Mouse (Mus musculus): ENCODE data around the gene Fam162a. TPM values are rescaled to one million over a fixed set of nuclear protein-coding genes. Genes with fewer than 3 reads are reported as not detected.
"Not testable (repeated sequence)": the region's sequence is repeated elsewhere in the genome, so short reads cannot be mapped to it uniquely, and the experiment has no call there.

Fam162a gene
- 338 and 352 TPM in 2 replicates for polyA plus RNA-seq (2014; fragmentation: Nextera tagmentation; extraction: Ambion mirVana)

DNA sequence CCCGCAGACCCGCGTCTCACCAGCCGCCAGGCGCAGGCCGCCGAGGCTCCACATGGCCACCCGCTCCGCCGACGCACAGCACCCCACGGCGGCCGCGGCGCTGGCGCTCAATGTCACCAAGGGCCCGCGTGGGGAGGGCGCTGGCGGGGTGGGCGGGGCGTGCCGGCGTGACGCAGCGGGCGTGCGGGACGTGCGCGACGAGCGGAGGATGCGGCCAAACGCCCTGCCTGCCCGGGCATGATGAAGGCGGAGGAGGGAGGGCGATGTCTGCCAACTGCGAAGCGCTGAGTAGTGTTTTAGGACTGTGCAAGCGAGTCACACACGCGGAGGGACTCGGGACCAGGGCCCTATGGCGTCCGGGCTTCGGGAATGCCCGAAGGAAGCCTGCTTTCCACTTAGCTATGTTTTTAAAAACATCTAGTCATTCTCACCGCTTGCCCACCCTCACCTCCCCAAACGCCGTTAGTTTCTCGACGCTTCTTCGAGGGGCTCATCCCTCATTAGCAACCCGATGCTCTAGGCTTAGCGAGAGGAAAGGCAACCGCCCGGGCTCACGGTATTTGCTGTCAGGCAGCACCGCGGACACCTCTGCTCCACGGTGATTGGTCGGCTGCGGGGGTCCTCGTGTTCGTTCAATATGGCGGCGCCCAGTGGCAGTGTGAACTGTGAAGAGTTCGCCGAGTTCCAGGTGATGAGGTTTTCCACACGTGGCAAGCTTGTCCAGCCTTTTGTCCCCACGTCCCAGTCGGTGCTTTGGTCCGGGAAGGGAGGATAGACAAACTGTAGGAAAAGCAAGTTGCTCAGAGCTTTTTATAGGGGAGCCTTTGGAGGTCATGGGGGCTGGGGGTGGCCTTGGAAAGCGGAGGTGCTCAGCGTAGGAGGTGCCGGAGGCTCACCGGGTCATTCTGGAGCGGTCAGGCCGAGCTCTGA lies at the start of gene Fam162a, which contains the start of gene Ccdc58:
Gene Fam162a, minus strand, starts transcription at position 145 of the 930 bp plus-strand sequence.
Gene Ccdc58, plus strand, starts transcription at position 236 of the 930 bp plus-strand sequence.
- peak; percentile 95 for ATAC-seq (ENCODE audit: insufficient read depth)
- Histone ChIP-seq H3K36me3 (ENCODE audit: insufficient read depth) (0 out of 2 replicates have a peak, but pooled peaks cover 9% of the 10 kb centered on the region), H3K27me3 (ENCODE audit: insufficient read depth, low read length) (no peaks in the 10 kb centered on the region), H3K9ac (peak within 1 kb of the TSS; percentile 83), H3K4me1 (ENCODE audit: insufficient read depth) (0 out of 2 replicates have a peak, but pooled peaks cover 5% of the 10 kb centered on the region), H3K4me2 (peak within 1 kb of the TSS; percentile 71), H3K4me3 (ENCODE audit: low read depth, low read length) (peak within 1 kb of the TSS; percentile 74), H3K27ac (ENCODE audit: low read depth) (peak within 1 kb of the TSS; percentile 99), H3K9me3 (ENCODE audit: low read depth, low read length) (no peaks in the 10 kb centered on the region)
- under 1% methylated on average over 79 of the region's 81 CpGs for WGBS
- DNase-seq, result peak; percentile 95
- no peak for TF ChIP-seq CTCF (IDR thresholded peaks at IDR 0.05; ENCODE audit: low read depth)

GRCm38 (mm10) chr16:36115751-36116150 lies 44.4 kb upstream of the Fam162a start:
- H3K27me3 ChIP-seq (ENCODE audit: insufficient read depth, low read length); H3K36me3 ChIP-seq (ENCODE audit: insufficient read depth); ATAC-seq (ENCODE audit: insufficient read depth); H3K9me3 ChIP-seq (ENCODE audit: low read depth, low read length); DNase-seq; H3K4me2 ChIP-seq; H3K4me1 ChIP-seq (ENCODE audit: insufficient read depth); H3K27ac ChIP-seq (ENCODE audit: low read depth); H3K4me3 ChIP-seq (ENCODE audit: low read depth, low read length); H3K9ac ChIP-seq: not testable (repeated sequence)
- 91% methylated on average over 6 of the region's 6 CpGs for WGBS

DNA sequence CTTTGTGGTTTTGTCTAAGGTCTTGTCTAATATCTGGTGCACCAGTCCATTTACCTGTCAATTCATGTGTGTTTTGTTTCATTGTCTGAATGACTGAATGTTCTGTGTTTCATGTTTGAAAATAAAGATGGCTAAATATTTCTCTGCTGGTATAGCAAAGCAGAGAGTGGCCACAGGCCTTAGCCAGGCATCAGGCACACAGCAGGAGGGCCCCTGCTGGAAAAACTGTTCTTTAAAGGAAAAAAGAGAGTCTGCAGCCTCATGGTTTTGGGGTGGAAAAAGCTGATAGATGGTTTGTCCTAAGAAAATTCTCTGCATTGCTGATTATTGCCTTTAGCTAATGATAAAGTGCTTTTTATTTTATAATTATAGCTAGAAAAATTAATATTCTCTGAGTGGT lies 40.1 kb upstream of the Fam162a start:
- DNase-seq; H3K9me3 ChIP-seq (ENCODE audit: low read depth, low read length); H3K4me3 ChIP-seq (ENCODE audit: low read depth, low read length); H3K27me3 ChIP-seq (ENCODE audit: insufficient read depth, low read length); H3K27ac ChIP-seq (ENCODE audit: low read depth); H3K36me3 ChIP-seq (ENCODE audit: insufficient read depth); ATAC-seq (ENCODE audit: insufficient read depth); H3K4me2 ChIP-seq; H3K9ac ChIP-seq; H3K4me1 ChIP-seq (ENCODE audit: insufficient read depth): not testable (repeated sequence)

DNA sequence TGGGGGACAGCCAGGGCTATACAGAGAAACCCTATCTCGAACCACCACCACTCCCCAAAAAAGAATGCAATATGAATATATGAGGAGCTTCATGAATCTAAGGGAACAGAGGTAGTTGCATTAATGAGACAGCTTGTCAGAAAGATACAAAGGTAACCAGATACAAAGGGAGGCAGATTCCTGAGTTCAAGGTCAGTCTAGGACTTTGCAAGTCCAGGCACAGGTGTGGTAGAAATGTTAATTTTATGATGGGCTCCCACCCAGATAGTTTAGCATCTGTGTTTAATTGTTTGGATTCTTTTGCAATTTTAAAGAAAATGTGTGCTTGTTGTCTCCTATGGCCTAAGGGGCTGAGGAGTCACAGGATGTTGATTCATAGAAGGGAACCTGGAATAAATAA lies 30.8 kb upstream of the Fam162a start:
- WGBS, result 69% methylated on average over 1 of the region's 1 CpGs
- no peak for ATAC-seq (ENCODE audit: insufficient read depth)

GRCm38 (mm10) chr16:36101526-36101925 lies 30.1 kb upstream of the Fam162a start:
- H3K27me3 ChIP-seq (ENCODE audit: insufficient read depth, low read length), result no peaks in the 10 kb centered on the region
- H3K9ac ChIP-seq, result no peak overlapping the region
- ATAC-seq (ENCODE audit: insufficient read depth) (no peak), DNase-seq (no peak)
- no peaks in the 10 kb centered on the region for H3K4me1 ChIP-seq (ENCODE audit: insufficient read depth)
- TF ChIP-seq CTCF (IDR thresholded peaks at IDR 0.05; ENCODE audit: low read depth), result no peak
- no peak overlapping the region for H3K4me2 ChIP-seq
- H3K9me3 ChIP-seq (ENCODE audit: low read depth, low read length), result peaks cover 4% of the 10 kb centered on the region; the same call in 1 of the 2 replicates
- no peak overlapping the region for H3K27ac ChIP-seq (ENCODE audit: low read depth)
- 59% methylated on average over 1 of the region's 1 CpGs for WGBS
- H3K36me3 ChIP-seq (ENCODE audit: insufficient read depth), result no peaks in the 10 kb centered on the region
- H3K4me3 ChIP-seq (ENCODE audit: low read depth, low read length), result no peak overlapping the region

More for the DNA sequence above, 30.8 kb upstream of the Fam162a start:
- Histone ChIP-seq H3K4me2 (no peak overlapping the region), H3K4me1 (ENCODE audit: insufficient read depth) (no peaks in the 10 kb centered on the region), H3K4me3 (ENCODE audit: low read depth, low read length) (no peak overlapping the region), H3K9me3 (ENCODE audit: low read depth, low read length) (peaks cover 4% of the 10 kb centered on the region; the same call in 1 of the 2 replicates), H3K9ac (no peak overlapping the region), H3K27ac (ENCODE audit: low read depth) (no peak overlapping the region), H3K27me3 (ENCODE audit: insufficient read depth, low read length) (no peaks in the 10 kb centered on the region), H3K36me3 (ENCODE audit: insufficient read depth) (no peaks in the 10 kb centered on the region)
- DNase-seq, result no peak
- TF ChIP-seq CTCF (IDR thresholded peaks at IDR 0.05; ENCODE audit: low read depth), result no peak

- not testable (repeated sequence) for DNase-seq; H3K9me3 ChIP-seq (ENCODE audit: low read depth, low read length); H3K4me3 ChIP-seq (ENCODE audit: low read depth, low read length); H3K36me3 ChIP-seq (ENCODE audit: insufficient read depth); H3K27me3 ChIP-seq (ENCODE audit: insufficient read depth, low read length); H3K4me1 ChIP-seq (ENCODE audit: insufficient read depth); H3K4me2 ChIP-seq; H3K9ac ChIP-seq; H3K27ac ChIP-seq (ENCODE audit: low read depth); ATAC-seq (ENCODE audit: insufficient read depth)
- WGBS, result 88% methylated on average over 12 of the region's 12 CpGs
These were observed 26.6 kb upstream of the Fam162a start for GRCm38 (mm10) chr16:36097813-36098499.

DNA sequence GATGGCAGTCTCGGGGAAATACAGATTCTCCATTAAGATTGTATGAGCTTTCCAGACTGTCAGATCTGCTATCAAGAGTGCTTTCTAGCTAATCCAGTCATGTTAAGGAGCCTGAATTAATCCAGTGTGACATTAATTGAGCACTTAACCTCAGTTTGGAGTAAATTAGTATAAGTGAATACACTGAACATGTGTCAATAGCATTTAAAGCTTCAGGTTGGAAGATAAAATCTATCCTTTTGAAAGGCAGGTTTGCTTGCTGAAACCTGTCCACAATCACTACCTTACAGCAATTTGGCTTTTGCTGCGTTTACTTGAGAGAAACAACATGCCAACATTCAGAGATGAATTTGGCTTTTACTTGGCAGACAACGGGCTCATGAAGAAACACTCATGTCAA lies 22.7 kb upstream of the Fam162a start:
- Histone ChIP-seq H3K4me1 (ENCODE audit: insufficient read depth) (no peaks in the 10 kb centered on the region), H3K4me2 (no peak overlapping the region), H3K4me3 (ENCODE audit: low read depth, low read length) (no peak overlapping the region), H3K9me3 (ENCODE audit: low read depth, low read length) (no peaks in the 10 kb centered on the region), H3K27me3 (ENCODE audit: insufficient read depth, low read length) (no peaks in the 10 kb centered on the region), H3K36me3 (ENCODE audit: insufficient read depth) (peaks cover 25% of the 10 kb centered on the region; the same call in 1 of the 2 replicates), H3K27ac (ENCODE audit: low read depth) (no peak overlapping the region), H3K9ac (no peak overlapping the region)
- DNase-seq, result no peak
- 82% methylated on average over 3 of the region's 3 CpGs for WGBS
- TF ChIP-seq CTCF (IDR thresholded peaks at IDR 0.05; ENCODE audit: low read depth), result no peak
- no peak for ATAC-seq (ENCODE audit: insufficient read depth)

Data from lung, embryonic 14.5 days (tissue).